Mouse (Mus musculus): ENCODE measurements around the gene Anapc2. TPM values are rescaled to one million over a fixed set of nuclear protein-coding genes. Genes with fewer than 3 reads are reported as not detected.
"Not testable (repeated sequence)": the region's sequence is repeated elsewhere in the genome, so short reads cannot be mapped to it uniquely, and the experiment has no call there.

Gene Anapc2
- polyA plus RNA-seq, 1 experiment from 2014 or later = 152 TPM

GRCm38 (mm10) chr2:25243342-25243741 is 28.9 kb upstream of the Anapc2 start:
- Histone ChIP-seq H3K27me3 (peaks cover 20% of the 10 kb centered on the region), H3K27ac (no peak overlapping the region), H3K9ac (peak overlapping the region; percentile 73; the same call in 1 of the 2 replicates), H3K9me3 (replicated peaks) (no peaks in the 10 kb centered on the region), H3K36me3 (peaks cover 36% of the 10 kb centered on the region), H3K4me2 (replicated peaks) (peak overlapping the region; percentile 92), H3K4me1 (peaks cover 26% of the 10 kb centered on the region), H3K4me3 (peak overlapping the region; percentile 55)
- no peak for ATAC-seq (ENCODE audit: low FRiP score)
- WGBS = 79% methylated on average over 8 of the region's 8 CpGs

- Histone ChIP-seq H3K9me3 (replicated peaks) (no peaks in the 10 kb centered on the region), H3K4me1 (peaks cover 26% of the 10 kb centered on the region), H3K4me2 (replicated peaks) (no peak overlapping the region), H3K27me3 (peaks cover 17% of the 10 kb centered on the region), H3K9ac (no peak overlapping the region), H3K4me3 (no peak overlapping the region), H3K27ac (no peak overlapping the region), H3K36me3 (peaks cover 43% of the 10 kb centered on the region)
- ATAC-seq (ENCODE audit: low FRiP score) = no peak
- WGBS = 82% methylated on average over 4 of the region's 4 CpGs
Measured at GRCm38 (mm10) chr2:25244144-25244543, 28.1 kb upstream of the Anapc2 start.

- 87% methylated on average over 10 of the region's 10 CpGs for WGBS
- no peak within 1 kb of the TSS for H3K27ac ChIP-seq
- peaks cover 13% of the 10 kb centered on the region for H3K27me3 ChIP-seq
- H3K4me2 ChIP-seq (replicated peaks) = no peak within 1 kb of the TSS
- H3K9me3 ChIP-seq (replicated peaks) = no peaks in the 10 kb centered on the region
- no peak within 1 kb of the TSS for H3K9ac ChIP-seq
- peaks cover 66% of the 10 kb centered on the region for H3K36me3 ChIP-seq
- no peak within 1 kb of the TSS for H3K4me3 ChIP-seq
- no peak for ATAC-seq (ENCODE audit: low FRiP score)
- H3K4me1 ChIP-seq = peaks cover 18% of the 10 kb centered on the region
Measured at GRCm38 (mm10) chr2:25246183-25247072, 25.9 kb upstream of the Anapc2 start, which contains the start of gene AL732309.1. Gene AL732309.1, minus strand, starts transcription at chr2:25246863.

GRCm38 (mm10) chr2:25252331-25252730 is 19.9 kb upstream of the Anapc2 start:
- no peaks in the 10 kb centered on the region for H3K9me3 ChIP-seq (replicated peaks)
- no peak for ATAC-seq (ENCODE audit: low FRiP score)
- H3K4me3 ChIP-seq = no peak overlapping the region
- H3K27ac ChIP-seq = no peak overlapping the region
- H3K4me2 ChIP-seq (replicated peaks) = no peak overlapping the region
- H3K36me3 ChIP-seq = peaks cover 51% of the 10 kb centered on the region
- 87% methylated on average over 1 of the region's 1 CpGs for WGBS
- peaks cover 16% of the 10 kb centered on the region for H3K4me1 ChIP-seq
- no peak overlapping the region for H3K9ac ChIP-seq
- H3K27me3 ChIP-seq = no peaks in the 10 kb centered on the region

GRCm38 (mm10) chr2:25255284-25255779 is 16.9 kb upstream of the Anapc2 start, which contains the start of gene Tmem203:
Gene Tmem203, plus strand, starts transcription at chr2:25255439.
- H3K9ac ChIP-seq = peak within 1 kb of the TSS; percentile 79
- under 1% methylated on average over 39 of the region's 39 CpGs for WGBS
- H3K4me2 ChIP-seq (replicated peaks) = peak within 1 kb of the TSS; percentile 77
- H3K4me3 ChIP-seq = peak within 1 kb of the TSS; percentile 95
- no peaks in the 10 kb centered on the region for H3K9me3 ChIP-seq (replicated peaks)
- peaks cover 22% of the 10 kb centered on the region for H3K36me3 ChIP-seq
- H3K4me1 ChIP-seq = peaks cover 16% of the 10 kb centered on the region
- H3K27me3 ChIP-seq = no peaks in the 10 kb centered on the region
- ATAC-seq (ENCODE audit: low FRiP score) = peak; percentile 88
- H3K27ac ChIP-seq = peak within 1 kb of the TSS; percentile 58

- Histone ChIP-seq H3K4me1 (peaks cover 16% of the 10 kb centered on the region), H3K4me2 (replicated peaks) (peak overlapping the region; percentile 77), H3K4me3 (peak overlapping the region; percentile 95), H3K36me3 (peaks cover 10% of the 10 kb centered on the region), H3K9ac (peak overlapping the region; percentile 79)
- not testable (repeated sequence) for H3K27ac ChIP-seq; H3K27me3 ChIP-seq; ATAC-seq (ENCODE audit: low FRiP score); H3K9me3 ChIP-seq (replicated peaks)
- WGBS = 64% methylated on average over 12 of the region's 12 CpGs
Measured at GRCm38 (mm10) chr2:25256443-25257109, 15.7 kb upstream of the Anapc2 start.

- H3K9me3 ChIP-seq (replicated peaks); H3K27ac ChIP-seq; ATAC-seq (ENCODE audit: low FRiP score); H3K4me3 ChIP-seq; H3K4me2 ChIP-seq (replicated peaks); H3K36me3 ChIP-seq; H3K27me3 ChIP-seq; H3K9ac ChIP-seq: not testable (repeated sequence)
- WGBS = 85% methylated on average over 5 of the region's 5 CpGs
- peaks cover 19% of the 10 kb centered on the region for H3K4me1 ChIP-seq
Measured at GRCm38 (mm10) chr2:25257250-25257649, 15.0 kb upstream of the Anapc2 start.

- no peaks in the 10 kb centered on the region for H3K9me3 ChIP-seq (replicated peaks)
- H3K4me1 ChIP-seq = peaks cover 28% of the 10 kb centered on the region
- H3K27ac ChIP-seq = no peak overlapping the region
- H3K27me3 ChIP-seq = peaks cover 10% of the 10 kb centered on the region
- no peaks in the 10 kb centered on the region for H3K36me3 ChIP-seq
- 54% methylated on average over 2 of the region's 2 CpGs for WGBS
- ATAC-seq (ENCODE audit: low FRiP score) = no peak
- no peak overlapping the region for H3K4me3 ChIP-seq
- no peak overlapping the region for H3K4me2 ChIP-seq (replicated peaks)
- no peak overlapping the region for H3K9ac ChIP-seq
Measured at GRCm38 (mm10) chr2:25258887-25259286, 13.4 kb upstream of the Anapc2 start.

- 0 out of 2 replicates have a peak, but pooled peaks have one; percentile 3 for ATAC-seq (ENCODE audit: low FRiP score)
- no peaks in the 10 kb centered on the region for H3K36me3 ChIP-seq
- no peaks in the 10 kb centered on the region for H3K9me3 ChIP-seq (replicated peaks)
- peaks cover 41% of the 10 kb centered on the region for H3K4me1 ChIP-seq
- H3K4me2 ChIP-seq (replicated peaks) = peak overlapping the region; percentile 99
- H3K27me3 ChIP-seq = peaks cover 23% of the 10 kb centered on the region
- peak overlapping the region; percentile 62 for H3K4me3 ChIP-seq
- WGBS = 48% methylated on average over 12 of the region's 12 CpGs
- peak overlapping the region; percentile 55 for H3K9ac ChIP-seq
- H3K27ac ChIP-seq = no peak overlapping the region
Measured at GRCm38 (mm10) chr2:25261870-25262269, 10.4 kb upstream of the Anapc2 start.

- peak; percentile 98 for ATAC-seq (ENCODE audit: low FRiP score)
- H3K4me1 ChIP-seq = peaks cover 46% of the 10 kb centered on the region
Measured at GRCm38 (mm10) chr2:25262291-25262767, 9.9 kb upstream of the Anapc2 start, which contains the start of gene Tprn. Gene Tprn, plus strand, starts transcription at chr2:25262618.

GRCm38 (mm10) chr2:25262795-25263622 is 9.3 kb upstream of the Anapc2 start:
- peak; percentile 35 for ATAC-seq (ENCODE audit: low FRiP score)
- H3K27ac ChIP-seq = peak overlapping the region; percentile 49
- peak overlapping the region; percentile 99 for H3K4me2 ChIP-seq (replicated peaks)
- H3K36me3 ChIP-seq = no peaks in the 10 kb centered on the region
- WGBS = under 1% methylated on average over 81 of the region's 82 CpGs
- peaks cover 52% of the 10 kb centered on the region for H3K4me1 ChIP-seq
- H3K9me3 ChIP-seq (replicated peaks) = no peaks in the 10 kb centered on the region
- peak overlapping the region; percentile 73 for H3K9ac ChIP-seq
- peaks cover 23% of the 10 kb centered on the region for H3K27me3 ChIP-seq
- peak overlapping the region; percentile 62 for H3K4me3 ChIP-seq

More at GRCm38 (mm10) chr2:25262291-25262767, 9.9 kb upstream of the Anapc2 start, which contains the start of gene Tprn:
- Histone ChIP-seq H3K4me2 (replicated peaks) (peak within 1 kb of the TSS; percentile 99), H3K36me3 (no peaks in the 10 kb centered on the region), H3K4me3 (peak within 1 kb of the TSS; percentile 62), H3K9me3 (replicated peaks) (no peaks in the 10 kb centered on the region), H3K9ac (peak within 1 kb of the TSS; percentile 73), H3K27ac (peak within 1 kb of the TSS; percentile 49), H3K27me3 (peaks cover 23% of the 10 kb centered on the region)
- WGBS = under 1% methylated on average over 39 of the region's 39 CpGs
